Mouse (Mus musculus) liver, embryonic 14.5 days (tissue): ENCODE measurements around the gene Gm37240.

ENCODE experiments used
- CTCF ChIP-seq: IDR thresholded peaks from 2 replicates; pipeline ENCODE4 v1.5.1; 2016; ENCODE audit warnings: antibody characterized with exemption, low read depth, control low read depth
- EP300 ChIP-seq: IDR thresholded peaks from 2 replicates; pipeline ENCODE4 v1.6.1; 2016; ENCODE audit warnings: antibody characterized with exemption, low read depth

DNA sequence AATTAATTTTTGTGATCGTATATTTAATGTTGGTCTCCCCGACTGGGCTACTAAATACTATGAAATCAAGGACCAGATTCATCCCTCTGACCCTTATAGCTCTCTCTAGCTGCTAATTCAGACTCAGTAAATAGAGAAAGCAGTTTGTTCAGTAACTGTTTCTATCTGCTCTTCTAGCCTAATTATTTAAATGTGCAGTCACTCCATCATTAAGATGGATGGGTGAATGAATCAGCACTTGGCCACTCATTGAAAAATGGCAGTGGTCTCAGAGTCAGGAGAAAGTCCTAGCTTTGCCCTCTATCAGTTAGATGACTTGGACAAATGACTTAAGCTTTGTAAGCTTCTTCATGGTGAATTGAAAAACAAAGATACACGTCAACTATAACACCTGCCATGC, 387.2 kb downstream of the Gm37240 start:
- TF ChIP-seq CTCF (no peak), EP300 (no peak)
